Mouse (Mus musculus) layer of hippocampus, adult 8-10 months (tissue): ENCODE data around the gene Aff4. TPM values are rescaled to one million over a fixed set of nuclear protein-coding genes. Genes with fewer than 3 reads are reported as not detected.
A peak's percentile ranks its signal among the peaks of the same experiment; 100 is the strongest.

Experiments
- DNase-seq, 2 experiments: peaks; one replicate each; pipeline ENCODE4 v3.0.0; 2022; ENCODE audit warnings: low spot score in 2 of 2
- microRNA-seq, 2 experiments: library from miRNA; unstranded; fragments of <30 nt; microRNA quantifications; one replicate each; pipeline ENCODE4 v1.2.0; 2022
- total RNA-seq, 4 experiments: library from RNA; stranded (reverse); gene quantifications; 2 replicates each; pipeline ENCODE4 v1.2.4; 2022

Gene Aff4
- total RNA-seq, 4 experiments from 2014 or later: 195 to 259 (median 219) TPM

DNA sequence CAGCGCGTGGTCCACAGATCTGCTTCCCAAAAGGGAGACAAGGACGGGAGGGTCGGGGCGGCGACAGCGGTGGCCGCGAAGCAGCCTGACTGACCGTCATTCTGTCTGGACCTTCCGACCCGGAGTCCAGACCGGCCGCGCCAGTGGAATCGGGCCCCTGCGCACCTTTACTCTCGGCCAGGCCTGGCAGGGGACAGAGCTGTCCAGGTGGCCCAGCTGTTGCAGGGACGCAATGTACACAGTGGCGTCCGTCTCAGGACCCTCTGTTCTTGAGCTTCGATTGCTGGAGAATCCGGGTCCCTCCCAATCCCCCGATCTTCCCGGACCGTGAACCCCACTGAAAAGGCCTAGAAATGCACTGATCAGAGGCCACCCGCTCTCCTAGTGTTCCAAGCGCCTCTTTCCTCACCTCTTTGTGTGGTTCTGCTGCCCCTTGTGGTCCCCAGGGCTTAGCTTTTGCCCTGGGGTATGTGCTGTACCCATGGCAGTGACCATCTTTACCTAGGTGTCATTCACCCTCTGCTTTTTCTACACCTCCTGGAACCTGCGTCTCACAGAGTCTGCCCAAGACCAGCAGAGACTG lies 106.8 kb downstream of the Aff4 start:
- DNase-seq: no peak

- DNase-seq: no peak
Observed at GRCm38 (mm10) chr11:53458996-53459395, 108.4 kb downstream of the Aff4 start.

DNA sequence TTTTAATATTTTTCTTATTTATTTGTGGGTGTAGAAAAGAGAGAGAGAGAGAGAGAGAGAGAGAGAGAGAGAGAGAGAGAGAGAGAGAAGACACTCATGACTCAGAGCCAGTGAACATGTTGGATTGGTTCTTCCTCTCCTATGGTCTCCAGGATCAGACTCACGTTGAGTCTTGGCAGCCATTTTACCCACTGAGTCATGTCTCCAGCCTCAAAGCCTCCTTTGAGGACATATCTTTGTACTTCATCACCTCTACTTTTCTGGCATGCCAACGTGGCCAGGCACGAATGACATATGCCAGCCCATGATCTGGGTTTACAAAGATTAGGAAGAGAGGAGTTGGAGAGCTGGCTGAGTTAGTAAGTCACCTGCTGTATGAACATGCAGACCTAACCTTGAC lies 109.6 kb downstream of the Aff4 start:
- no peak for DNase-seq

- no peak for DNase-seq
Observed at GRCm38 (mm10) chr11:53461727-53462126, 111.1 kb downstream of the Aff4 start.

- DNase-seq: no peak
Observed at GRCm38 (mm10) chr11:53463551-53464424, 113.2 kb downstream of the Aff4 start.

DNA sequence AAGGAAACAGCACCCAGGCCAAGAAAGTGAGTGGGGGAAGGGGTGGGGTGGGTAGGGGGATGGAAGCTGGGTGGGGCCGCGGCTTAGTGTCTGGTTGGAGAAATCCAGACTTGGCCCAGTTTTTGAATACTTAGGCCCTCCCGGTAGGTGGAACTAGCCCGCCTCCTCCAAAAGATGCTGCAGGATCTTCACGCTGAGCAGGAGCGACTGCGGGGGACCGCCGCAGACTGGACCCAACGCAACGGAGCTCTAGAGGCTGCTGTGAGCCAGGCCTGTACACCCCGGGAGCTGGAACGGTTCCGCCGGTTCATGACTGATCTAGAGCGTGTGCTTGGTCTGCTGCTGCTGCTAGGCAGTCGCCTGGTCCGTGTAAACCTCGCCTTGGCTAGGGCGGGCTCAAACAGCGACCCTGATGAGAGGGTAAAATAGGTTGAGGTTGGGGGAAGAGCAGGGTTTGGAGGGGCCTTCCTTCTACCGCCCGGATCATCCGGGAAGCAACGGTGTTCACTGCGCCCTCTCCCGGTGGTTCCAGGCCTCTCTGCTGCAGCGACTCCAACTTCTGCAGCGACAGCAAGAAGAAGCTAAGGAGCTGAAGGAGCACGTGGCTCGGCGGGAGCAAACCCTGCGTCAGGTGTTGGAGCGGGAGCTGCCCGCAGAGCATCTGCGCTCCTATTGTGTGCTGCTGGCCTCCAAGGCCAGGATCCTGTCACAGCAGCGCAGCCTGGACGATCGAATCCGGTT lies 115.8 kb downstream of the Aff4 start:
- DNase-seq: peak; percentile 77 to 82

DNA sequence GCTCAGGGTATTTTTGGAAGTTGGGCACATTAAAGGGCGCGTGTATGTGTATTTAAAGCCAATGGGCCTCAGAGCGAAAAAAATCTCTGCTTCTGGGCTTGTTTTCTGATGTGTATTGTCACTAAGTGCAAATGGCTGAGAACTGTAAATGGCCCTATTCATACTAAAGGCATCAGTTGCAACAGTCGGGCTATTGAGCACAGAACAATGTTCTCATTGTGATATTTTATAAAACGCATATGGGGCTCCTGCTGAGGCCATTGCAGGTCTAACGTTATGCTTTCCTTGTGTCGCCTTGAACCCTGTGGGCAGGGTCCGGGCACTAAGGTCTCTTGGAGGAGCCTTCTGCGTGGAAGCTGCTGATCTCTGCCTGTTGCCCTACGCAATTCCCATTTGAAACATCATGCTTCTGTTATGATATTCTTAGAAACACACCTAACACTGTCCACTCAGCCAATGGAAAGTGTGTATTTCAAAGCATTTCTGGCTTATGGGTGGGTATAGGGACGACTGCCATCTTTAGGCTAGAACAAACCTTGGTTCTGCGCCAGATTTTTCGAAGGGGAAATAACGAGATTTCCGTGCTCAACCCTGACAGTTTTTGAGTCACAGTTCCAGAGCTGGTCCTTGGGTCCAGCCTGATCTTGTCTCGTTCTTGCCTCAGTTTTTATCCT lies 118.8 kb downstream of the Aff4 start:
- no peak for DNase-seq

GRCm38 (mm10) chr11:53469968-53470695 lies 119.5 kb downstream of the Aff4 start, which contains the start of gene Gm9837:
TSS of gene Gm9837 (minus strand) at chr11:53470479.
- DNase-seq: peak; percentile 90 to 96

Small RNA genes within 50 kb of the gene (microRNA-seq; reads per million reads assigned to microRNA genes)
- gene Mir6920: 0 to 0.25 reads per million in 2 experiments

Other genes with a start within 250 kb of the Aff4 start
- gene Hspa4, start 50.4 kb upstream of the Aff4 start, total RNA-seq: 100 to 1,000 TPM; 148 to 190 (median 168) TPM
- gene Zcchc10, start 26.2 kb upstream of the Aff4 start, total RNA-seq: 10 to 100 TPM in 2 of 4 experiments, 1 to 10 TPM in 2; 9.6 to 17.5 (median 11.0) TPM
- gene Leap2, start 72.3 kb downstream of the Aff4 start, total RNA-seq: not detected
- 100 to 1,000 TPM; 374 to 418 (median 397) TPM for gene Uqcrq, start 80.0 kb downstream of the Aff4 start, total RNA-seq
- gene Gdf9, start 80.2 kb downstream of the Aff4 start, total RNA-seq: under 1 TPM; 0.69 to 0.96 (median 0.93) TPM
- under 1 TPM; 0.12 to 0.33 (median 0.17) TPM for gene Gm10447, start 106.3 kb downstream of the Aff4 start, total RNA-seq
- 1 to 10 TPM; 4.7 to 5.9 (median 5.1) TPM for gene Shroom1, start 106.4 kb downstream of the Aff4 start, total RNA-seq
- gene Gm9837, start 119.6 kb downstream of the Aff4 start, total RNA-seq: under 1 TPM in 1 of 4 experiments, not detected in 3; 0.69 TPM
- gene Gm9945, start 129.3 kb downstream of the Aff4 start, total RNA-seq: 1 to 10 TPM; 1.8 to 4.9 (median 2.8) TPM
- 100 to 1,000 TPM in 2 of 4 experiments, 10 to 100 TPM in 2; 91.6 to 119 (median 104) TPM for gene Sowaha, start 129.4 kb downstream of the Aff4 start, total RNA-seq
- gene Sept8, start 168.4 kb downstream of the Aff4 start, total RNA-seq: 100 to 1,000 TPM; 248 to 260 (median 255) TPM
- gene Kif3a, start 216.5 kb downstream of the Aff4 start, total RNA-seq: 100 to 1,000 TPM; 115 to 156 (median 130) TPM